Mouse (Mus musculus): Measurements from ENCODE around the gene Zbtb48.

DNA sequence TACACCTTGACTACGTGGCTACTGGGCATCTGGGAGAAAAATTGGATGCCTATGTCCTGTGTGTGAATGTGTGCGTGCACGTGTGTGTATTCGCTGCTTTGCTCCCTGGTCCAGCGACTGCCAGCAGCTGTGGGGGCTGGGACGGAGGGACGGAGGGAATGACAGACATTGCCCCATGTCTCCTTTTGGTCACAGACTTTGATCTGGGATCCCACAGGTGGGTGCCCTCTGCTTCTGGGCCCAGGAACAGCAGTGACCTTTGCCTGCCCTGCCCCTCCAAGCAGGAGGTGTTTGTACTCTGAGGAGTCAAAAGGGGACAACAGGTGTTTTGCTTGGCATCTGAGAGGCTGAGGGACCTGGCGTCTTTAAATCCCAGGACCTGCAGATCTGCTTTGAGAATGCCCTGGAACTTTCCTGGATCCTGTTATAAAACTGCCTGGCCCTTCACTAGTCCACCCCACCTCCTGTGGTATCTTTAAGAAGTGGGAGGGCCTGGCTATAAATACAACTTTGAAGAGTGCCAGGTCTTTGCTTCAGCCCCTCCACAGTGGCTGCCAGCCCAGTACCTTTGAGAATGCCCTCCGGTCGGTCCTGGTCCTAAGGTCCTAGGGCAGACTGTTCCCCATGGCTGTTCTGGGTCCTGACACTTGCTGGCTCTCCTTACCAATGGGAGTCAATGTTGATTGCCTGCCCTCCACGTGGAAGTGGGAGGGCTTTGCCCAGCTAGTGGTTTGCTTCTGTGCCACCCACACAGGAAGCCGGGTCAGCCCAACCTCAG, 14.2 kb downstream of the Zbtb48 start:
- no peak for TF ChIP-seq GATA1 (IDR thresholded peaks at IDR 0.05; ENCODE audit: borderline replicate concordance, low read length)
- TF ChIP-seq CTCF (IDR thresholded peaks at IDR 0.05; ENCODE audit: low read depth, low read length) = no peak
- no peak for TF ChIP-seq TAL1 (conservative IDR thresholded peaks at IDR 0.05; ENCODE audit: low read depth, low read length)
- TF ChIP-seq POLR2AphosphoS5 (IDR thresholded peaks at IDR 0.05; ENCODE audit: insufficient replicate concordance, low read depth, low read length) = no peak
- TF ChIP-seq GATA2 (IDR thresholded peaks at IDR 0.05; ENCODE audit: borderline replicate concordance, low read depth, low read length) = no peak
